Mouse (Mus musculus) brown adipose tissue, adult 24 weeks (tissue): ENCODE measurements at regions not wholly inside any gene's neighbourhood (a gene's known extent, or its start where the extent isn't known, plus 50 kb on each side); places are given as distances from the start of the nearest gene placed in this dataset.

ENCODE experiments used
- H3K27ac ChIP-seq: fragments of 200-500 bp; replicated peaks from 2 replicates; pipeline ENCODE4 v1.5.1; 2012; ENCODE audit warnings: low read depth, mild to moderate bottlenecking, low read length
- H3K4me1 ChIP-seq: fragments of 200-500 bp; 2 replicates; pipeline ENCODE4 v1.6.1; 2012; ENCODE audit warnings: low read length, mixed read lengths; ENCODE audit not compliant: control insufficient read depth, insufficient read depth, insufficient read length
- H3K4me3 ChIP-seq: fragments of 200-500 bp; 2 replicates; pipeline ENCODE4 v1.5.1; 2012; ENCODE audit warnings: low read depth, mild to moderate bottlenecking, low read length, moderate library complexity; ENCODE audit not compliant: insufficient read depth

- no peak overlapping the region for H3K4me3 ChIP-seq
- no peaks in the 10 kb centered on the region for H3K4me1 ChIP-seq
- H3K27ac ChIP-seq = no peak overlapping the region
Measured at GRCm38 (mm10) chr1:80010724-80011123, 149.7 kb upstream of the Serpine2 start.

GRCm38 (mm10) chr1:79999081-79999480 is 138.1 kb upstream of the Serpine2 start:
- Histone ChIP-seq H3K4me3 (no peak overlapping the region), H3K27ac (no peak overlapping the region), H3K4me1 (no peaks in the 10 kb centered on the region)

GRCm38 (mm10) chr1:79997911-79998310 is 136.9 kb upstream of the Serpine2 start:
- H3K4me3 ChIP-seq = no peak overlapping the region
- H3K4me1 ChIP-seq = no peaks in the 10 kb centered on the region
- H3K27ac ChIP-seq = no peak overlapping the region

- no peak overlapping the region for H3K27ac ChIP-seq
- H3K4me1 ChIP-seq = no peaks in the 10 kb centered on the region
- H3K4me3 ChIP-seq = no peak overlapping the region
Measured at GRCm38 (mm10) chr1:79997456-79997855, 136.5 kb upstream of the Serpine2 start.

- no peak overlapping the region for H3K4me3 ChIP-seq
Measured at GRCm38 (mm10) chr1:79984721-79985120, 123.7 kb upstream of the Serpine2 start.

GRCm38 (mm10) chr1:79982678-79983280 is 121.8 kb upstream of the Serpine2 start:
- H3K4me1 ChIP-seq = no peaks in the 10 kb centered on the region
- no peak overlapping the region for H3K4me3 ChIP-seq
- no peak overlapping the region for H3K27ac ChIP-seq

More at GRCm38 (mm10) chr1:79984721-79985120, 123.7 kb upstream of the Serpine2 start:
- no peaks in the 10 kb centered on the region for H3K4me1 ChIP-seq
- no peak overlapping the region for H3K27ac ChIP-seq

- H3K4me1 ChIP-seq = no peaks in the 10 kb centered on the region
Measured at GRCm38 (mm10) chr1:79979863-79980262, 118.9 kb upstream of the Serpine2 start.

GRCm38 (mm10) chr1:79978156-79978555 is 117.2 kb upstream of the Serpine2 start:
- Histone ChIP-seq H3K27ac (no peak overlapping the region), H3K4me1 (no peaks in the 10 kb centered on the region), H3K4me3 (no peak overlapping the region)

More at GRCm38 (mm10) chr1:79979863-79980262, 118.9 kb upstream of the Serpine2 start:
- Histone ChIP-seq H3K4me3 (no peak overlapping the region), H3K27ac (no peak overlapping the region)

GRCm38 (mm10) chr1:79956121-79956520 is 95.1 kb upstream of the Serpine2 start:
- H3K4me3 ChIP-seq = no peak overlapping the region
- H3K27ac ChIP-seq = no peak overlapping the region
- H3K4me1 ChIP-seq = no peaks in the 10 kb centered on the region

GRCm38 (mm10) chr1:79944231-79944630 is 83.3 kb upstream of the Serpine2 start:
- Histone ChIP-seq H3K4me1 (no peaks in the 10 kb centered on the region), H3K27ac (no peak overlapping the region), H3K4me3 (no peak overlapping the region)

GRCm38 (mm10) chr1:79932435-79932834 is 71.5 kb upstream of the Serpine2 start:
- Histone ChIP-seq H3K4me1 (no peaks in the 10 kb centered on the region), H3K4me3 (no peak overlapping the region), H3K27ac (no peak overlapping the region)

GRCm38 (mm10) chr1:79927740-79928139 is 66.8 kb upstream of the Serpine2 start:
- Histone ChIP-seq H3K4me1 (no peaks in the 10 kb centered on the region), H3K27ac (no peak overlapping the region), H3K4me3 (no peak overlapping the region)

GRCm38 (mm10) chr1:79925776-79926175 is 64.8 kb upstream of the Serpine2 start:
- H3K4me3 ChIP-seq = no peak overlapping the region
- no peak overlapping the region for H3K27ac ChIP-seq

GRCm38 (mm10) chr1:79921890-79922289 is 60.9 kb upstream of the Serpine2 start:
- Histone ChIP-seq H3K4me1 (no peaks in the 10 kb centered on the region), H3K4me3 (no peak overlapping the region), H3K27ac (no peak overlapping the region)

More at GRCm38 (mm10) chr1:79925776-79926175, 64.8 kb upstream of the Serpine2 start:
- H3K4me1 ChIP-seq = no peaks in the 10 kb centered on the region

GRCm38 (mm10) chr1:79921333-79921732 is 60.4 kb upstream of the Serpine2 start:
- Histone ChIP-seq H3K4me1 (no peaks in the 10 kb centered on the region), H3K27ac (no peak overlapping the region), H3K4me3 (no peak overlapping the region)

GRCm38 (mm10) chr1:79917426-79918150 is 56.6 kb upstream of the Serpine2 start:
- Histone ChIP-seq H3K4me3 (no peak overlapping the region), H3K27ac (no peak overlapping the region), H3K4me1 (no peaks in the 10 kb centered on the region)
